Mouse (Mus musculus): ENCODE measurements around the gene Clcnkb.

Gene Clcnkb

GRCm38 (mm10) chr4:141360846-141361245 is 55.0 kb downstream of the Clcnkb start:
- POLR2A ChIA-PET = interaction anchor here in 3 of 4 experiments (0.7 to 7.7 kb wide), 33 partner anchors 12 to 215 kb away, joined by 3 to 69 read pairs (median 4); partner anchors contain the start of genes Epha2 (in 1 of the 3) and Fbxo42 (in 1 of the 3)

GRCm38 (mm10) chr4:141359222-141359621 is 56.6 kb downstream of the Clcnkb start:
- ChIA-PET POLR2A (interaction anchor here (0.6 to 7.7 kb wide), 14 partner anchors 14 to 113 kb away, joined by 3 to 69 read pairs (median 9); partner anchors contain the start of gene Epha2 (in 1 of the 4)), CTCF (interaction anchor here in 3 of 4 experiments (0.5 to 6.7 kb wide), 6 partner anchors 85 to 549 kb away, joined by 3 to 145 read pairs (median 9); partner anchors contain the start of gene Padi3 (in 1 of the 3))

More at GRCm38 (mm10) chr4:141360846-141361245, 55.0 kb downstream of the Clcnkb start:
- CTCF ChIA-PET = interaction anchor here (0.5 to 6.7 kb wide), 77 partner anchors 9 to 1894 kb away, joined by 3 to 145 read pairs (median 4); partner anchors contain the start of genes Fbxo42 (in 2 of the 4), Necap2 (in 1 of the 4) and Rsg1 (in 1 of the 4)

GRCm38 (mm10) chr4:141357811-141358210 is 58.0 kb downstream of the Clcnkb start:
- CTCF ChIA-PET = interaction anchor here in 3 of 4 experiments (0.7 to 6.7 kb wide), 9 partner anchors 10 to 211 kb away, joined by 3 to 145 read pairs (median 4); no protein-coding TSS in a partner anchor
- POLR2A ChIA-PET = interaction anchor here (0.5 to 7.7 kb wide), 24 partner anchors 10 to 191 kb away, joined by 3 to 69 read pairs (median 6); partner anchors contain the start of gene Epha2 (in 1 of the 4)
